Mouse (Mus musculus) kidney, adult 18-20 months (tissue): ENCODE results near the gene Gm13199.

Experiments
- DNase-seq: peaks from one replicate; pipeline ENCODE4 v3.0.0; 2021

Gm13199 gene

DNA sequence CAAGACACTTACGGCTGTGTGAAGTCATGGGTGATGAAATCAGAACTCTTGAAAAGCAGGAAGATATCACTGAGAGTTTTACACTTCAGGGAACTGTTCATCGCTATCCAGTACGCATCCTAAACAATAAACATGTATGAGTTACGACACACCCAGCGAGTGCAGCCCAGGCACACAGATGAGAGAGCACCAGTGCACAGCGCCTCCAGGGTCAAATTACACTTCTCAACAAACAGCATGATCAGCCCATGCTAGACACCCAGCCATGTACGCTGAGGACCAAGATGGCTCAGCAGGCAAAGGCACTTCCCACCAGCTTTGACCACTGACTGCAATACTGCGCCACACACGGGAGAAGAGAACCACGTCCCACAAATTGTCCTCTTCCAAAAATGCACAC is 41.5 kb downstream of the Gm13199 start:
- no peak for DNase-seq
